Mouse (Mus musculus) right cerebral cortex, adult 2 months (tissue): ENCODE measurements around the gene Lingo4.

Experiments
- DNase-seq, 2 experiments: peaks; one replicate each; pipeline ENCODE4 v3.0.0; 2021 to 2022; ENCODE audit warnings: low spot score in 2 of 2

The Lingo4 gene

DNA sequence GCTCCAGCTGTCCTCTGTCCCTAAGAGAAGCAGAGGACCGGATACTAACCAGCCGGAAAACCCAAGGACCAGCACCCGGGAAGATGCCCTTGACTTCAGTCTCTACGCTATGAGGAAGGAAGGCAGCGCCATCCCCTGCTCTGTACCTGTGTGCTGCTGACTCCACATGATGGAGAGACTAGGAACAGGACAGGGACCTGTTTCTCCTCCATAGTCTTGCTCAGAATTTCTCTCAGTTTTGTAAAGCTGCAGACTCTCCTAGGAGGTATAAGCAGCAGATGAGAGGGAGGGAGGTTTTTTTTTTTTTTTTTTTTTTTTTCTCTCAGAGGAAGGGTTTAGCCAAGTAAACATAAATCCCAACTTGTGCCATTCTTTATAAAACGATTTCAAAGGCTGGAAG lies at the start of gene Lingo4:
Lingo4 (plus strand) TSS at position 301 of the 400 bp plus-strand sequence.
- DNase-seq, result no peak

DNA sequence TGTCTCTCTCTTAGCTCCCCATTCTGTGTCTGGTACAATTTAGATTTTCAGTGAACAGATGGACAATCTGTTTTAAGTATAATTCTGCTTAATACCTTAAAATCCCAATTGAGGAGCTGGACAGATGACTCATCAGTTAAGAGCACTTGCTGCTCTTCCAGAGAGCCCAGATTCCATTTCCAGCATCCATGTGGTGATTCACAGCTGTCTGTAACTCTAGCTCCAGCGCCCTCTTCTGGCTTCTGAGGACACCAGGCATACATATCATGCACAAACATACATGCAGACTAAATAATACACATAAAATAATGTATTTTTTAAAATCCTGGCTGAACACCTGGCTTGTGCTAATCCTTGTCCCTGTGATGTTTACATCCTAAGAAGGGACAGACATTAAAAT lies 37.5 kb upstream of the Lingo4 start:
- peak; percentile 40 to 44 for DNase-seq

DNA sequence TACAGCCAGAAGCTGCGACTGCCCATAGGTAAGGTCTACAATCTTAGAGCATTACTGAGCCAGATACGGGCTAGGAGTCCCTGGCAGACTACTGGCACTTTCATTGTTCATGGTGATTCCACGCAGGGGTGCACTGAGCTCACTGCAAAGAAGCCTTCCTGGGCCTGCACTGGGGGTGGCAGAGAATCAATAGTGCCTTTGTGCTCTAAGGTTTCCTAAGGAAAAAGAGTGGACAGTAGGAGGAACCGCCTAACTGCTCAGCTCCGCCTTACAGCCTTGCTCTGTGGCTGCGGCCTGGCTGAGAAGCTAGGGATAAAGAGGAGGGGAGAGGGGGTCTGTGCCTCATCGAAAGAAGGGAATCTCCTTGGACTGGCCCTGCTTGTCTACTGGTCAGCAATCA lies 36.2 kb upstream of the Lingo4 start, which contains the start of gene C2cd4d:
C2cd4d (plus strand) TSS at position 301 of the 400 bp plus-strand sequence.
- DNase-seq, result no peak

DNA sequence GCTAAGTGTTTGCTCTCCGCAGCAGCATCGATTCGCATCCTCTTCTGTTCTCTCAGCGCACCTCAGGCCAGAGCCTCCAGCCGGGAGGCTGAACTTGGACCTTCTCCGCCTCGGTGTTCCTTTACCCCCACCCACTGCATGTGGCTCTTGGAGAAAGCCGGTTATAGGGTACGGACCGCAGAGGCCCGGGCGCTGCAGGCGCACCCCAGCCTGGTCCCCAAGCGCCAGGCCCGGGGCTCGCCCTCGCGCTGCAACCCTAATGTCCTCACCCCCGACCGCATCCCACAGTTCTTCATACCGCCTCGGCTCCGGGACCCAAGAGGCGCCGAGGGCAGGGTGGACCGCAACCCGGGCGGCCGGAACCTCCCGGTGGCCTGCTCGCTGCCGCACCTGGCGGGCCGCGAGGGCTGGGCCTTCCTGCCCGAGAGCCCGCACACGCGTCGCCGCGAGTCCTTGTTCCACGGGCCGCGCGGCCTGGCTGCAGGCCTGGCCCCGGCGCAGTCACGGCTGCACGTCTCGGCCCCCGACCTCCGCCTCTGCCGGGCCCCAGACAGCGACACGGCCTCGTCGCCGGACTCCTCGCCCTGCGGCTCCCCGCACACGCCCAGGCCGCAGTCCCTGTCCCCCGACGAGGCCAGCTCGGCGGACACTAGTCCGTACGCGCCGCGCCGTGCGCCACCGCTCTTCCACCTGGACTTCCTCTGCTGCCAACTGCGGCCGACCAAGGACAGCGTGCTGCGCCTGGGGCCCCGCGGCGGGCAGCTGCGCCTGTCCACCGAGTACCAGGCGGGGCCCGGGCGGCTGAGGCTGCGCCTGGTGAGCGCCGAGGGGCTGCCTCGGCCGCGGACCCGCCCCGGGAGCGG lies 34.8 kb upstream of the Lingo4 start:
- DNase-seq, result peak; percentile 21 to 35

DNA sequence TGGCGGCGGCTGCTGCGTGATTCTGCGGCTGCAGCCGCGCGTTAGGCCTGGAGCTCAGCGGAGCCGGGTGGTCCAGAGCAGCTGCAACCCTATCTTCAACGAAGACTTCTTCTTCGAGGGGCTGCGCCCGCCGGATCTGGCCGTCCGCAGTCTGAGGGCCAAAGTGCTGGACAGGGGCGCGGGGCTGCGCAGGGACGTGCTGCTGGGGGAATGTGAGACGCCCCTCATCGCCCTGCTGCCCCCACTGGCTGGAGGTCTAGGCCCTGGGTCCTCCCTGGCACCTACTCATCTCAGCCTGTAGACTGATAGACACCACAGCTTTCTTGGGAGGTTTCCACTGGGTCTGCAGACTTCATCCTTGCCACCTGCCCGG lies 34.2 kb upstream of the Lingo4 start:
- no peak for DNase-seq

DNA sequence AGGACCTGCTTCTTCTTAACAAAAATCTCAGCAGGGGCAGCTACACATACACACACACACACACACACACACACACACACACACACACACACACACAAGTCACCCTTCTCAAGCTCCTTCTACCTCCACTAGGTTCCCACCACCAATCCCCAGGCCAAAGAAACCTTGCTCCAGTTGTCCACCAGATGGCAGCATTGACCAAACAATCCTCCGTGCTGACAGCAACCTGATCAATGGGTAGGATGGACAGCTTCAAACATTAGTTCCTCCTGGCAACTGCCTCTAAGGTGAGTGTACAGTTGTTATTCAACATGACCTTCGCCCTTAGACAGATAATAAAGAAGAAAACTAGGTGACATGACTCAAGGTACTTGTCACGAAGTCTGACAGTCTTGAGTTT lies 31.6 kb upstream of the Lingo4 start:
- peak; percentile 84 to 92 for DNase-seq

DNA sequence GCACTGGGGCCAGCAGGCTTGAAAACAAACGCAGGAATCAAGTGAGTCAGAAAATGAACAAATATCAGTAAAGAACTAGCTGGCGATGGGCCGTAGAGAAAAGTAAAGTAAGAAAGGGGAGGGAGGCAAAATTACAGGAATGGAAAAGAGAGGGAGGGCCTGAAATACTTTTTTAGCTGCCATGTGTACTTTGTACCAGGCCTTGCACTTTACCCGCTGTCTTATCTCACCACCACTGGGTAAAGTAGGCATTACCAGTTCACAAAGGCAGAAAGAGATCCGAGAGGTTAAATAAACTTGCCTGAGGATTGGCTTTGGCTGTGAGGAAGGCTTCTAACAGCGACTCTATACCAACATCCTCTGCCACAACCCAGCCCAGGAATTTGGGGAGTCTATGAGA lies 30.8 kb upstream of the Lingo4 start:
- no peak for DNase-seq

DNA sequence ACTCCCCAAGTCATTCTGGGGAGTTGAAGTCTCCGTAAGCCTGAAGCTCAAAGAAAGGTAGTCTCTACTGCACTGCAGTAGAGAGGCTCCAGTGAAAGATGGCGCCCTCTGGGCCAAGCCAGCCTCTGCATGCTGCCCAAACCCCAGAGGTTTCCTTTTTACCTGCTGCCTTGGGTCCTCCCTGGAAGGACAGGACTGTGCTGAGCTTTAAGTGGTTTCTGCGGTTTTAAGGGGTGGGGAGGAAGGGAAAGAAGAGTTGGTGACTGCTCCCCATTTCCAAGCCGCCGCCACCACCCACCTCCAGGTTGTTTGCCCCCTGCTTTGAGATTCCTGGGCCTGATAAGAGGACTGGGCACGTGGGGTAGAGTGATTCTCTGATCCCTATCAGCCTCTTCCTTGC lies 29.7 kb upstream of the Lingo4 start:
- DNase-seq, result no peak

DNA sequence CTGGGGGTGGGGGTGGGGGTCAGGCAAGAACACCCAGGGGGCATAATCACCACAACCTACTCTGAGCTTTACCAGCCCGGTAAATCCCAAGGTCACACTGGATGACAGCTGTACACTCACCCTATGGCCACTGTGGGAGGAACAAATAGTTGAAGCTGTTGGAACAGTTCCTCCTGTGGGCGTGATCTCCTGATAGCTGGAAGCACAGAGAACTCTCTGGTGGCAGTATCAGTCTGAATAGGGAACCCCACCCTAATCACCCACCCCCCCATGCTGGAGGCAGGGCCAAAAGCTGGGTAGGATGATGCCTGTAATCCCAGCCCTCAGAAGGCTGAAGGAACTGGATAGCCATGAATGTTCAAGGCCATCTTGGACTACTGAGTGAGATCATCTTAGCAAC lies 28.6 kb upstream of the Lingo4 start:
- no peak for DNase-seq

DNA sequence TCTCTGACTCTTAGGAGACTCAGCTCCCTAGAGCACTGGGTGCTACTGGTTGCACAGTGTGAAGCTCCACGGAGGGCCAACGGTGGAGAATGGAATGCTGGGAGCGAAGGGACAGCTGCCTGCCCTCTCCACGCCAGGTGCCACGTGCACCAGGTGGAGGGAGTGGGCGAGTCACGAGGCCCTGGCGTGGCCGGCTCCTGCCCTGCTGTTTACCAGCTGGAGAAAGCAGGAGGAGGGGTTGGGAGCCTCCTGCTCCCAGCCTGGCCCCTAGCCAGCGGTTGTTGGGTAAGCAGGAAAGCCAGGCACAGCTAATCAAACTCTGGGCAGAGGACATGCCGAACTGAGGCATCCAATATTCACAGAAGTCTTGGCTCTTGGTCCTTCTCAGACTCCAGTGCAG lies 26.7 kb upstream of the Lingo4 start:
- peak; percentile 12 to 21 for DNase-seq

DNA sequence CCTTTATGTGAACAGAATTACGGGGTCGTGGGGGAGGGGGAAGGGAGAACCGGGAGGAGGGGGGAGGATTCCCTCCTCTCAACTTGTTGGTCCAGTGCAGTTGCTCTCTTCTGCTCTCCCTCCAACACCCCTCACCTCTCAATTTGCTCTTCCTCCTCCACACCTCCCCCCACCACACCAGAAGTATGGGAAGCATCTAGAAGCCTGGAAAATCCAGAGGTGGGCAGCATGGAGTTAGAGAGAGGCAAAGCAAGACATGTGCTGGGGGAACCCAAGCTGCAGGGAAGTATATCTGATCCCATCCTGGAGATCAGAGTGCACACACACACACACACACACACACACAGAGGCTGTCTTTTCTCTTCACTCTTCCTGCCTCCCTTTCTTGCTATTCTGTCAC lies 26.3 kb upstream of the Lingo4 start:
- no peak for DNase-seq

DNA sequence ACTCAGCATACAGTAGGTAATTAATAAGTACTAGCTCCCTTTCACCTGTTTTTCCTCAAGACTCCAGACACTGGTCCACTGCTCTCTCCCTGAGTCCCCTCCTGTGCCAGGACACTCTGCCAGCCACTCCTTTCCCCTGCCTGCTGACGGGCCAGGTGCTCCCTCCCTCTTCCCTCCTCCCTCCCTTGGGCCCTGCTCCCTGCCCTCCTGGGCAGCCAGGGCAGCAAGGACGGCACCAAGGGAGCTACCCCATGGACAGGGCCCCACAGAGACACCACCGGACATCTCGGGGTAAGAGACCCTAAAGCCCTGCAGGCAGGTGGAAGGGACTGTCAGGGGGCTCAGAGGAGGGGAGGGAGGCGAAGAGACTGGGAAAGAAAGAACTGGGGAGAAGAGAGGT lies 25.7 kb upstream of the Lingo4 start, which contains the start of gene Rorc:
Rorc (plus strand) TSS at position 154 of the 400 bp plus-strand sequence.
- DNase-seq, result no peak

DNA sequence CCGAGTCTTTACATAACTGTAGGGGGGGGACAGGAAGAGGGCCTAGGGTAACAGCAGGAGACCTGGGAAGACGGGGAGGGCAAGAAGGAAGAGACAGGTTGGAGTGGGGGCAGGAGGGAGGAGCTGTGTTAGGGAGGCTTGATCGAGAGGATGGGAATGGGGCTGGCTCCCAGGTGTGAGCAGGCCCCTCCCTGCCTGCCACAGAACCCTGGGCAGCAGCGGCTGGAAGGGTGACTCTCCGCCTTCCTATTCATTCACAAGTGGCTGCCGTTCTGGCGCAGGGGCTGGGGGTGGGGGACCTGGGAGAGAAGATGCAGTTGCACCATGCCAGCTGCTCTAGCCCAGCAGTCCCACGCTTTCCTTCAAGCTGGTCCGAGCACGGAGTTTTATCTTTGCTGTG lies 25.2 kb upstream of the Lingo4 start:
- DNase-seq, result peak; percentile 26

DNA sequence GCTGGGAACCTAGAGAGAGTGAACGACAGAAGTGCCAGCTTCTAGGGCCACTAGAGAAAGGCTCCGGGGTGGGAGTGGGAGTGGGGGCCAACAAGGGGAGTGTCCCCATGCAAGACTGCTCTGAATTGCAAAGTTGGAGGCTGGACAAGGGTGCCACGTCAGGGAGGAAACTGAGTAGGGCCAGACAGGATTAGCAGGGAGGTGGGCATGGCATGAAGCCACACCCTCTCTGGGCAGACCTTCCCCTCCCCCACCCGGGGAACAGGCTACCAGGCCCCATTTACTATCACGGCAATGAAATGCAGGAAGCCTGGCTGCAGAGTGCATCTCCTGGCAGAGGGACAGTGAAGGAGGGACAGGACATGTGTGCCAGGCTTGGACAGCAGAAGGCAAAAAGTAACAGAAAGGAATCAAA lies 24.7 kb upstream of the Lingo4 start:
- no peak for DNase-seq

DNA sequence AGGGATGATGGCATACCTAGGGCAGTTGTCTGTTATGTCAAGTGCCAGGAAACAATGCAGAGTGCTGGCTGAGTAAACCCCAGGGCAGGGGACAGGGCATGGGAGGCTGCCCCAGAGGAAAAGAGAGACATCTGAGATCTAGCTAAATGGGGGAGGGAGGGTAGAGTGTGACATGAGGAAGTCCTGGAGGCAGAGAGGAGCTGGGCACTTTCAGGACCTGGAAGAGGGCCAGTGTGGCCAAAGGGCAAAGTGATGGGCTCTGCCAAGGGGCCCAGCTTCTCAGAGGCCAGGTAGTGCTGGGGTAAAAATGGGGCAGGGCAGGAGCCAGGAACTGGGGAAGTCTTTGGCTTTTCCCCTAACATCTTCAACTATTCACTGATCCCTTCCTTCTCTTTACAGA lies 23.7 kb upstream of the Lingo4 start:
- DNase-seq, result no peak

DNA sequence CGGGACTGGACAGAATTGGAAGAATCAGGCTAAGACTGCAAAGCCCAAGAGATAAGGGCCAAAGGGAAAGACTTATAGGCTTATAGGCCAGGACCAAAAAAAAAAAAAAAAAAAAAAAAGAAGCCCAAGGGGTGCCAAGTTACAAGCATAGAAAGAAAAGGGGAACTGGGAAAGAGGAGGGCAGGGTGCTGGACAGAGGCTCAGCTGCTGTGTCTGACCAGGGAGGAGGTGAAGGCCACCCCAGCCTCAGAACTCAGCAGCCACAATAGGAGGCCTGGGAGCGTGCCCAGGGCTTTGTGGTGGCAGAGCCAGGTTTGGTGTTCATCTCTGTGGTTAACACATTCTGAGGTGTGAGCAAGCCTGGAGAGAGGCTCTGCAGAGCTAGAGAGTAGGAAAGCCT lies 23.2 kb upstream of the Lingo4 start:
- DNase-seq, result no peak

DNA sequence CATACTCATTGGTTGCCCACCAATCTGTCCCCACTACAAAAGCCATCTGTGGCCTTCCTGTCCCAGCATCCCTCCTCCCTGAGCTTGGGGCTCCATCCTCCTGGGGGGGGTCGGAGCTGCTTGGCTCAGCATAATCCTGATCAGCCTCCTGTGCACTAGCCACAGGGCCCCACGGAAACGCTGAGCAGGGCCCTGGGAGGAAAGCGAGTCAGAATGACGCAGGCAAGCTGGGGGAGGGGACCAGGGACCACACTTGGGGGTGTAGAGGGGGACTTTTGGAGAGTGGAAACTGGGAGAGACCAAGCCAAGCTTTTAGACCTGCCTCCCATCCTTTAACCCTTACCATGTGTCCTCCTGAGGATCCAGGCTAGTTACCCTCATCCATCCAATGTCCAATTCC lies 22.5 kb upstream of the Lingo4 start:
- no peak for DNase-seq

DNA sequence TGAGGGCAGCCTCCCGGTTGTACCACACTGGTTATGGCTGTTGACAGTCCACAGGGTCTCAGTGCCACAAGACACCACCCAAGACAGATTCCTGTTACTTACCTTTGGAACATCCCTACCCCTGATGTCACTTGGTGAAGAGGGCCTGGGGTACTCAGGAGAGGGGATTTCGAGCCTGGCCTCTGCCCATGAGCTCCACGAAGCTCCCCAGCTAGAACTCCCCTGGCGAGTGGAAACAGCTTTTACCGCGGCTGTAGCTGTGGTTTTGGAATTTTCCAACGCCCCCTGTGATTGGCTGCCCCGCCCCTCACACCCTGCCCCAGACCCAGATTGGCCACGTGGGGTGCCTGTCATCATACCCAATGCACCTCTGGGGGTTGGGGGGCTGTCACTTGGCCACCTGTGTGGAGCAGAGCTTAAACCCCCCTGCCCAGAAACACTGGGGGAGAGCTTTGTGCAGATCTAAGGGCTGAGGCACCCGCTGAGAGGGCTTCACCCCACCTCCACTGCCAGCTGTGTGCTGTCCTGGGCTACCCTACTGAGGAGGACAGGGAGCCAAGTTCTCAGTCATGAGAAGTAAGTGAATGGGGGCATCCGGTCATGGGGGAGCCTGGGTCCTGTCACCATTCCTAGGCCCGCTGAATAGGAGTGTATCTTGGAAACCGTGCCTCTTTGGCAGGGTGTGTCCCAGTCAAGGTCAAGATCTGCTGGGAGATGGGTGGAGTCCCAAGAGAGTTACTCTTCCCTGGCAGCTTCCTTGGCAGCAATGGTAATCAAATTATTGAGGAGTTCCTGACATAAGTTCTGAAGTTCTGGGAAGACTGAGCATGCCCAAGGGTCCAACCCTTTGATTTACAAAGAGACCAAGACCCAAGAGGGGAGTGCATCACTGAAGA lies 21.0 kb upstream of the Lingo4 start:
- no peak for DNase-seq

DNA sequence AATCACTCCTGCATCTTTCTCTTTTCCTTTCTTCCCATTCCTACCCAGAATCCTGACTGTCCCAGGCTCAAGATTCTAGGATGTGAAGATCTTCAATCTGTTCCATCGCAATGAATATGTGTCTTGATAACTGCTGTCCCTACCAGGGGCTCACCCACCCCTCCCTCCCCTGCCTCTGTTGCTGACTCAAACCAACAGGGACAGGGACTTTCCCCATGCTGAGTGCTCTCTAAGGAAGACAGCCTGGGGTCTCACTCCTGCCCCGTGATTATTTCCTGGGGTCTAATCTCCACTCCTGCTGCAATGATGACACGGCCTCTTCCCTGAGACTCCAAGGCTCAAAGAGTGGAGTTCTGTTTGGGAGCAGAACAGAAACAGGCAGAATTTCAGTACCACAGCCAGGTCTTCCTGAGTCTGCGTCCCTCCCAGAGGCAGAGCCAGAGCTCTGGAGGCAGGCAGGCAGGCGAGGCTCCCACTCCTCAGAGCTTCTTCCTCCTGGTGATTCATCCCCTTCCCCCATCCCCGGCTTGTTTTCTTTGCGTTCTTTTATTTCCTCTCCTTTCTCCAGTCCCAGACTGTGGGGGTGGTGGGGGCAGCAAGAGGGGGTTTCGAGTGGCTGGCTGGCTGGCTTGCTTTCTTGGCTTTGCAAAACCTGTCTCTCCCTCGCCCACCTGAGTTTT lies 18.3 kb upstream of the Lingo4 start:
- peak; percentile 45 to 59 for DNase-seq

DNA sequence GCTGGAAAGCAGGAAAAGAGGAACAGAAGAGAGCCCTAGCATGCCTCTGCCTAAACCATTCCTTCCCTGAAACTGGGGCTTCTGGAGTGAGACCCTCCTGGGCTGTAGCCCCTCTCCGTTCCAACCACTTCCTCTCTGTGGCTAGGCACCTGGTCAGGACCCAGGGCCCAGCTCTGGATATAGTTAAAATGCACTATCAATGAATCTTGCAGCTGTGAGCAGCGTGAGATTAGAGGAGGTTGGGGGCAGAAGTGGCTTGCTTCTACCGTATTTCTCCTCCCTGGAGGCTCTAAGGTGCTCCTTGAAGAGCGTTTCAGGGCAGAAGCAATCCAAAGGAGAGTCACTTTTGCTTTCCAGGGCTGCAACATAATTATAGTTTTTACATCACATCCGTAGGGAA lies 16.0 kb upstream of the Lingo4 start:
- DNase-seq, result no peak

DNA sequence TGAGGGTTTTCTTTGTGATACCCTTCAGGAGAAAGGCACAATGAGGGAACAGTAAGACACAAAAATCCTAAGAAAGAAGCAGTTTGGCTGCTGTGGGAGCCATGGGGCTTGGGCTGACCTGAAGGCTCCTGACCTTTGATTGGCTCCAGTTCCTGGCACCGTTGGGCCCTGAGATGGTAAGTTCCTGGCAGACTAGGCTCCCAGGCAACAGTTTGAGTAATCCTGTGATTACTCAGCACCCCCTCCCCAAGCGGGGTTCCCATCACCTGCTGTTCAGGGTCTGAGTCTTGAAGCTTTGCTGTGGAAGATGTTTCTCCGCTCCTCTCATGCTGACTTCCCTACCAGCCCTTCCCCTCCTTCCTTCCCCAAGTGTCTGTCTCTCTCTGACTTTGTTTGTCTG lies 14.8 kb upstream of the Lingo4 start:
- no peak for DNase-seq

DNA sequence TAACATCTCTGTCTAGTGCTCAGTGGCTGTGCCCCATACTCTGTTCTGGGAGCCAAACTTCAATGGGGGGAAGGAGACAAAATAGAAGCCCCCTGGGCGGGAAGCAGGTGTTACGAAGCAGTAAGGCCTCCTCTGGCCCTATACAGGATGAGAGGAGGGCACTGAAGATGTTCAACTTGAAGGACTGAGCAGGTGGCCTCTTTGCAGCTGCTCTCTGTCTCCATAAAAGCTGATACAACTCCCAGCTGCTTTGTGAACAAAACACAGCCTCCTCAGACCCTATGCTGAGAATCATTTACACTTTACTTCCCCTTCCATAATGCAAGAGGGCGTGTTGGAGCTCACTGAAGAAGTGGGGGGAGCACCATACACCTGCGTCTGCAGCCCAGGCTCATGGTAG lies 11.6 kb upstream of the Lingo4 start:
- no peak for DNase-seq
